Mouse (Mus musculus) forebrain, embryonic 11.5 days (tissue): Measurements from ENCODE around the gene Gm3880. TPM values are rescaled to one million over a fixed set of nuclear protein-coding genes. Genes with fewer than 3 reads are reported as not detected.

Source experiments
- ATAC-seq: fragments of 200-750 bp; cut with Nextera tagmentation; replicated peaks from 2 replicates; pipeline ENCODE4 v1.8.0; 2017; ENCODE audit warnings: moderate TSS enrichment; ENCODE audit not compliant: low FRiP score
- DNase-seq: peaks from one replicate; pipeline ENCODE4 v3.0.0-alpha.2; 2017; ENCODE audit warnings: low spot score
- H3K27ac ChIP-seq: fragments of 300-500 bp; sonication (generic); 2 replicates; pipeline ENCODE4 v1.5.1; 2014; ENCODE audit warnings: low read depth, low read length
- H3K27me3 ChIP-seq: fragments of 300-500 bp; sonication (generic); 2 replicates; pipeline ENCODE4 v1.6.1; 2014; ENCODE audit warnings: mild to moderate bottlenecking, low read length, mixed read lengths; ENCODE audit not compliant: control insufficient read depth, insufficient read depth
- H3K36me3 ChIP-seq: fragments of 300-500 bp; sonication (generic); 2 replicates; pipeline ENCODE4 v1.6.1; 2014; ENCODE audit warnings: mild to moderate bottlenecking, low read length, moderate library complexity, mixed read lengths; ENCODE audit not compliant: control insufficient read depth, insufficient read depth
- H3K4me1 ChIP-seq: fragments of 300-500 bp; sonication (generic); replicated peaks from 2 replicates; pipeline ENCODE4 v1.6.1; 2014; ENCODE audit warnings: low read length, mixed read lengths; ENCODE audit not compliant: control insufficient read depth, insufficient read depth
- H3K4me2 ChIP-seq: fragments of 300-500 bp; sonication (generic); 2 replicates; pipeline ENCODE4 v1.6.1; 2014; ENCODE audit warnings: low read depth, mild to moderate bottlenecking, low read length, moderate library complexity, mixed read lengths; ENCODE audit not compliant: severe bottlenecking
- H3K4me3 ChIP-seq: fragments of 300-500 bp; sonication (generic); 2 replicates; pipeline ENCODE4 v1.5.1; 2014; ENCODE audit warnings: low read depth, low read length
- H3K9ac ChIP-seq: fragments of 300-500 bp; sonication (generic); 2 replicates; pipeline ENCODE4 v1.6.1; 2014; ENCODE audit warnings: low read length
- H3K9me3 ChIP-seq: fragments of 300-500 bp; sonication (generic); 2 replicates; pipeline ENCODE4 v1.6.1; 2016; ENCODE audit warnings: low read length, mixed read lengths; ENCODE audit not compliant: control insufficient read depth
- WGBS: fragments of 180-500 bp; shearing (Covaris S2); extraction: QIAGEN DNeasy Blood & Tissue Kit; methylation state at CpG from one replicate; pipeline ENCODE4 v1.1.7; 2014; 5-methylcytosine and 5-hydroxymethylcytosine counted together
- polyA plus RNA-seq: library from polyadenylated mRNA; unstranded; fragments of >200 nt; fragmentation: Nextera tagmentation; extraction: Ambion mirVana; gene quantifications from 2 replicates; pipeline ENCODE4 v1.2.1, GENCODE M21; 2014

Gm3880 gene
- polyA plus RNA-seq, 1 experiment from 2014 or later: not detected

DNA sequence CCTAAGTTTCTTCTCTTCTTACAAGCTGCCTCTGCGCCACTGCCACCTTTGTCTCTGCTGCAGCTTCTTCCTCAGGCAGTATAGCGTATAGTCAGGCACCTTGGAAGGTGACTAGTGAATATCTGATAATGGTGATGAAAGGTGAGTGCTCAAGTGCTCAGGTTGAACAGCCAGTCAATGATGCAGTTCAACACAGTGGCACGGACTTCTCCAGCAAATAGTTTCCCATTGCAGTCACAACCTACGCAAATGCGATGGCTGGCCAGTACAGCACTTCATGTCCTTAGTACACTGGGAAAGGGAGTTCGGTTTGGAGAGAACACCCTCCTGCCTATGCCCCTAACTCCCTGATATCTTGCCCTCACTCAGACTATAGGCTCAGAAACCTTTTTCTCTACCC is 41.6 kb downstream of the Gm3880 start:
- Histone ChIP-seq H3K27me3 (peaks cover 18% of the 10 kb centered on the region), H3K4me1 (no peaks in the 10 kb centered on the region), H3K9ac (no peak overlapping the region), H3K4me3 (no peak overlapping the region), H3K27ac (no peak overlapping the region), H3K9me3 (no peaks in the 10 kb centered on the region), H3K4me2 (no peak overlapping the region), H3K36me3 (no peaks in the 10 kb centered on the region)
- WGBS: 41% methylated on average over 6 of the region's 6 CpGs
- ATAC-seq (no peak), DNase-seq (no peak)

GRCm38 (mm10) chrX:102644573-102644951 is 42.2 kb downstream of the Gm3880 start:
- Histone ChIP-seq H3K27me3 (peaks cover 18% of the 10 kb centered on the region), H3K4me2 (peak overlapping the region; percentile 45), H3K4me3 (peak overlapping the region; percentile 48), H3K9ac (peak overlapping the region; percentile 55), H3K4me1 (no peaks in the 10 kb centered on the region), H3K27ac (no peak overlapping the region), H3K36me3 (no peaks in the 10 kb centered on the region), H3K9me3 (no peaks in the 10 kb centered on the region)
- ATAC-seq: peak; percentile 30; the same call in 1 of the 2 replicates
- WGBS: 13% methylated on average over 8 of the region's 8 CpGs
- DNase-seq: no peak

- Histone ChIP-seq H3K27me3 (peaks cover 18% of the 10 kb centered on the region), H3K4me2 (peak within 1 kb of the TSS; percentile 45), H3K9me3 (no peaks in the 10 kb centered on the region), H3K27ac (no peak within 1 kb of the TSS), H3K4me1 (no peaks in the 10 kb centered on the region), H3K9ac (peak within 1 kb of the TSS; percentile 55), H3K36me3 (no peaks in the 10 kb centered on the region), H3K4me3 (peak within 1 kb of the TSS; percentile 48)
- DNase-seq: peak; percentile 77
- 14% methylated on average over 58 of the region's 60 CpGs for whole genome bisulfite sequencing
- ATAC-seq: peak; percentile 75
Measured at GRCm38 (mm10) chrX:102643823-102644572, 42.8 kb downstream of the Gm3880 start, which contains the start of gene Phka1. Gene Phka1, minus strand, starts transcription at chrX:102644246.

Other genes starting within 250 kb of the Gm3880 start
- 2.6 and 3.6 TPM in 2 replicates for gene Hdac8, start 181.6 kb downstream of the Gm3880 start, polyA plus RNA-seq
- gene Phka1, start 42.7 kb downstream of the Gm3880 start, polyA plus RNA-seq: 7.5 and 8.0 TPM in 2 replicates
- not detected in 2 replicates for gene Gm9112, start 20.7 kb upstream of the Gm3880 start, polyA plus RNA-seq
- not detected in 2 replicates for gene Dmrtc1b, start 20.9 kb upstream of the Gm3880 start, polyA plus RNA-seq
- not detected in 2 replicates for gene Dmrtc1c1, start 116.0 kb upstream of the Gm3880 start, polyA plus RNA-seq
- gene Dmrtc1c2, start 167.6 kb upstream of the Gm3880 start, polyA plus RNA-seq: not detected in 2 replicates
- gene 1700031F05Rik, start 181.0 kb upstream of the Gm3880 start, polyA plus RNA-seq: not detected in 2 replicates
- 0.32 and 0.40 TPM in 2 replicates for gene Dmrtc1a, start 221.7 kb upstream of the Gm3880 start, polyA plus RNA-seq
- gene 1700011M02Rik, start 221.9 kb upstream of the Gm3880 start, polyA plus RNA-seq: not detected in 2 replicates
- not detected in 2 replicates for gene 1700018G05Rik, start 241.4 kb upstream of the Gm3880 start, polyA plus RNA-seq